Mouse (Mus musculus) erythroblast, embryonic 14.5 days (primary cell): ENCODE data around the gene Rab37.

Experiments used
- GATA1 ChIP-seq: IDR thresholded peaks from 2 replicates; pipeline ENCODE4 v1.6.1; 2012; ENCODE audit warnings: low read length, inconsistent platforms, mixed read lengths
- TAL1 ChIP-seq: IDR thresholded peaks from 3 replicates; pipeline ENCODE4 v1.6.1; 2012; ENCODE audit warnings: low read length, inconsistent platforms, mixed read lengths

DNA sequence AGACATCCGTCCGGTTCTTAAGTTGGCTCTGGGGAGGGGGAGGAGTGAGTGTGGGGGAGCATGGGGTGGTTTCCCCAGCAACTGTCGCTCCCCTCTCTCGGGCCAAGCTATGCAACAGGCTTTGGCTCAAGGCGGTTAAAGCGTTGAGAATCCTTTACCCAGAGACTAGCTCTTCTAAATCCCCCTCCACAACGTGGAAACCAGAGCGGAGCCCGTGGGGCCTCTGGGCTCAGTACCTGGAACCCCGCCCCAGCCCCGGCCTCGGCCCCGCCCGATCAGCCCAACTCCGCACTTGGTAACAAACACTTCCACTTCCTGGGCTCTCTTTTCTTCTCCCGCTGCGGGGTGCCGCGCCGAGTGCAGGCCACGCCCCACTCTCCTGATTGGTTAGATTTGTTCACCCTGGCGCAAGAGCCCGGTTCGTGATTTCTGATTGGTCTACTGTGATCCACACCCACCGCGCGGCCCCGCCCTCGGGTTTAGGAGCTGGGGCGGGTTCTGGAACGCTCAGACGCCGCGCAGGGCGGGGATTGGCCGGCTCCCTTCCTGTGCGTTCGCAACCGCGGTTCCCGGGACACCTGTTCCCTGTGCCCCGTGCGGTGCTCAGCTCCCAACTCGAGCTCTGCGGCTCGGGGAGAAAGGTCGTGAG lies 71.7 kb downstream of the Rab37 start, which contains the start of gene Slc9a3r1:
- no peak for TF ChIP-seq GATA1
- no peak for TF ChIP-seq TAL1
